Mouse (Mus musculus): Measurements from ENCODE around the gene Fcgrt. TPM values are rescaled to one million over a fixed set of nuclear protein-coding genes. Genes with fewer than 3 reads are reported as not detected.
"Not testable (repeated sequence)": the region's sequence is repeated elsewhere in the genome, so short reads cannot be mapped to it uniquely, and the experiment has no call there.

Fcgrt gene
- total RNA-seq (2021), result 10 to 100 TPM; 17.8 to 19.0 TPM
- long read RNA-seq, experiment 1, transcript Fcgrt-203 (7 exons, 1,602 nt), result minor isoform, 5 of 19 reads
- long read RNA-seq, experiment 1, transcript Fcgrt-201 (7 exons, 1,770 nt), result major isoform, 12 of 19 reads
- long read RNA-seq, experiment 1, partial matches to known transcripts, result 2 of 19 reads
- long read RNA-seq, experiment 1, other reads (novel, unspliced or antisense), result 0 of 19 reads
- long read RNA-seq, experiment 2, transcript Fcgrt-201 (7 exons, 1,770 nt), result major isoform, 21 of 24 reads
- long read RNA-seq, experiment 2, partial matches to known transcripts, result 0 of 24 reads
- long read RNA-seq, experiment 2, other reads (novel, unspliced or antisense), result 2 of 24 reads

- no peak for TF ChIP-seq CTCF (conservative IDR thresholded peaks at IDR 0.05)
- peak in 1 of 2 experiments; percentile 48 for DNase-seq (ENCODE audit: low spot score in 2 of 2)
- H3K27ac ChIP-seq, result peak within 1 kb of the TSS; percentile 81
- H3K4me3 ChIP-seq, result peak within 1 kb of the TSS; percentile 46
Observed at GRCm38 (mm10) chr7:45103652-45104180, at the start of gene Fcgrt. TSS of gene Fcgrt (minus strand) at chr7:45103851.

- H3K4me3 ChIP-seq; H3K27ac ChIP-seq; DNase-seq (ENCODE audit: low spot score in 2 of 2): not testable (repeated sequence)
Observed at GRCm38 (mm10) chr7:45153052-45153451, 49.4 kb upstream of the Fcgrt start.

GRCm38 (mm10) chr7:45151303-45151702 lies 47.7 kb upstream of the Fcgrt start:
- no peak overlapping the region for H3K4me3 ChIP-seq
- DNase-seq (ENCODE audit: low spot score in 2 of 2), result no peak
- peak overlapping the region; percentile 67 for H3K27ac ChIP-seq
- no peak for TF ChIP-seq CTCF (conservative IDR thresholded peaks at IDR 0.05)

- Histone ChIP-seq H3K27ac (peak overlapping the region; percentile 67; the same call in 1 of the 2 replicates), H3K4me3 (no peak overlapping the region)
- no peak for DNase-seq (ENCODE audit: low spot score in 2 of 2)
- TF ChIP-seq CTCF (conservative IDR thresholded peaks at IDR 0.05), result no peak
Observed at GRCm38 (mm10) chr7:45150321-45150720, 46.7 kb upstream of the Fcgrt start.

GRCm38 (mm10) chr7:45149545-45149944 lies 45.9 kb upstream of the Fcgrt start:
- no peak overlapping the region for H3K4me3 ChIP-seq
- H3K27ac ChIP-seq, result no peak overlapping the region
- TF ChIP-seq CTCF (conservative IDR thresholded peaks at IDR 0.05), result no peak
- no peak for DNase-seq (ENCODE audit: low spot score in 2 of 2)

GRCm38 (mm10) chr7:45148534-45149098 lies 45.0 kb upstream of the Fcgrt start:
- no peak for DNase-seq (ENCODE audit: low spot score in 2 of 2)
- H3K27ac ChIP-seq, result no peak overlapping the region
- TF ChIP-seq CTCF (conservative IDR thresholded peaks at IDR 0.05), result no peak
- H3K4me3 ChIP-seq, result no peak overlapping the region

GRCm38 (mm10) chr7:45147899-45148298 lies 44.2 kb upstream of the Fcgrt start:
- no peak for TF ChIP-seq CTCF (conservative IDR thresholded peaks at IDR 0.05)
- Histone ChIP-seq H3K27ac (no peak overlapping the region), H3K4me3 (no peak overlapping the region)
- no peak for DNase-seq (ENCODE audit: low spot score in 2 of 2)

- Histone ChIP-seq H3K4me3 (no peak overlapping the region), H3K27ac (no peak overlapping the region)
- no peak for DNase-seq (ENCODE audit: low spot score in 2 of 2)
- no peak for TF ChIP-seq CTCF (conservative IDR thresholded peaks at IDR 0.05)
Observed at GRCm38 (mm10) chr7:45147267-45147666, 43.6 kb upstream of the Fcgrt start.

GRCm38 (mm10) chr7:45145460-45145859 lies 41.8 kb upstream of the Fcgrt start:
- DNase-seq (ENCODE audit: low spot score in 2 of 2), result no peak
- no peak for TF ChIP-seq CTCF (conservative IDR thresholded peaks at IDR 0.05)
- no peak overlapping the region for H3K4me3 ChIP-seq

GRCm38 (mm10) chr7:45144368-45145174 lies 40.9 kb upstream of the Fcgrt start:
- H3K27ac ChIP-seq, result no peak overlapping the region
- no peak for TF ChIP-seq CTCF (conservative IDR thresholded peaks at IDR 0.05)
- DNase-seq (ENCODE audit: low spot score in 2 of 2), result no peak
- no peak overlapping the region for H3K4me3 ChIP-seq

More at GRCm38 (mm10) chr7:45145460-45145859, 41.8 kb upstream of the Fcgrt start:
- no peak overlapping the region for H3K27ac ChIP-seq

- DNase-seq (ENCODE audit: low spot score in 2 of 2), result no peak
- no peak overlapping the region for H3K4me3 ChIP-seq
- no peak for TF ChIP-seq CTCF (conservative IDR thresholded peaks at IDR 0.05)
- H3K27ac ChIP-seq, result no peak overlapping the region
Observed at GRCm38 (mm10) chr7:45141914-45142313, 38.3 kb upstream of the Fcgrt start.

- no peak for DNase-seq (ENCODE audit: low spot score in 2 of 2)
- H3K4me3 ChIP-seq, result no peak overlapping the region
- no peak overlapping the region for H3K27ac ChIP-seq
- no peak for TF ChIP-seq CTCF (conservative IDR thresholded peaks at IDR 0.05)
Observed at GRCm38 (mm10) chr7:45141319-45141718, 37.7 kb upstream of the Fcgrt start.
